Mouse (Mus musculus): ENCODE measurements around the gene Nkain4. TPM values are rescaled to one million over a fixed set of nuclear protein-coding genes. Genes with fewer than 3 reads are reported as not detected.

The Nkain4 gene
- polyA plus RNA-seq, 1 experiment from 2014 or later, result 53.7 TPM

GRCm38 (mm10) chr2:180987001-180987400 lies 32.5 kb upstream of the Nkain4 start:
- Histone ChIP-seq H3K27me3 (ENCODE audit: control insufficient read depth, insufficient read depth, low read length) (no peaks in the 10 kb centered on the region), H3K27ac (ENCODE audit: low read length) (peak overlapping the region; percentile 75), H3K4me2 (ENCODE audit: low read depth, low read length) (no peak overlapping the region), H3K4me1 (ENCODE audit: control insufficient read depth, insufficient read depth, low read length) (peaks cover 5% of the 10 kb centered on the region; the same call in 1 of the 2 replicates), H3K36me3 (ENCODE audit: control insufficient read depth, insufficient read depth, low read length) (0 out of 2 replicates have a peak, but pooled peaks cover 3% of the 10 kb centered on the region), H3K4me3 (replicated peaks; ENCODE audit: low read length) (no peak overlapping the region), H3K9ac (ENCODE audit: low read length) (no peak overlapping the region), H3K9me3 (replicated peaks; ENCODE audit: control insufficient read depth, low read length) (no peaks in the 10 kb centered on the region)
- 67% methylated on average over 1 of the region's 1 CpGs for WGBS
- no peak for ATAC-seq (ENCODE audit: insufficient read depth, low FRiP score)

GRCm38 (mm10) chr2:180986449-180986848 lies 31.9 kb upstream of the Nkain4 start, which contains the start of gene Col20a1:
Col20a1 (plus strand) TSS chr2:180986535.
- no peak for ATAC-seq (ENCODE audit: insufficient read depth, low FRiP score)
- H3K27me3 ChIP-seq (ENCODE audit: control insufficient read depth, insufficient read depth, low read length), result no peaks in the 10 kb centered on the region
- WGBS, result 63% methylated on average over 2 of the region's 2 CpGs
- peak within 1 kb of the TSS; percentile 75 for H3K27ac ChIP-seq (ENCODE audit: low read length)
- H3K4me3 ChIP-seq (replicated peaks; ENCODE audit: low read length), result no peak within 1 kb of the TSS
- H3K9me3 ChIP-seq (replicated peaks; ENCODE audit: control insufficient read depth, low read length), result no peaks in the 10 kb centered on the region
- H3K4me2 ChIP-seq (ENCODE audit: low read depth, low read length), result no peak within 1 kb of the TSS
- 0 out of 2 replicates have a peak, but pooled peaks cover 8% of the 10 kb centered on the region for H3K36me3 ChIP-seq (ENCODE audit: control insufficient read depth, insufficient read depth, low read length)
- H3K9ac ChIP-seq (ENCODE audit: low read length), result no peak within 1 kb of the TSS
- peaks cover 5% of the 10 kb centered on the region; the same call in 1 of the 2 replicates for H3K4me1 ChIP-seq (ENCODE audit: control insufficient read depth, insufficient read depth, low read length)

- Histone ChIP-seq H3K27ac (ENCODE audit: low read length) (no peak overlapping the region), H3K9ac (ENCODE audit: low read length) (no peak overlapping the region), H3K4me2 (ENCODE audit: low read depth, low read length) (no peak overlapping the region), H3K27me3 (ENCODE audit: control insufficient read depth, insufficient read depth, low read length) (no peaks in the 10 kb centered on the region), H3K36me3 (ENCODE audit: control insufficient read depth, insufficient read depth, low read length) (0 out of 2 replicates have a peak, but pooled peaks cover 14% of the 10 kb centered on the region), H3K4me3 (replicated peaks; ENCODE audit: low read length) (no peak overlapping the region), H3K9me3 (replicated peaks; ENCODE audit: control insufficient read depth, low read length) (no peaks in the 10 kb centered on the region), H3K4me1 (ENCODE audit: control insufficient read depth, insufficient read depth, low read length) (peaks cover 5% of the 10 kb centered on the region; the same call in 1 of the 2 replicates)
- ATAC-seq (ENCODE audit: insufficient read depth, low FRiP score), result no peak
- 75% methylated on average over 2 of the region's 2 CpGs for WGBS
Measured at GRCm38 (mm10) chr2:180985635-180986034, 31.1 kb upstream of the Nkain4 start.

- Histone ChIP-seq H3K4me1 (ENCODE audit: control insufficient read depth, insufficient read depth, low read length) (no peaks in the 10 kb centered on the region), H3K9me3 (replicated peaks; ENCODE audit: control insufficient read depth, low read length) (no peaks in the 10 kb centered on the region), H3K4me2 (ENCODE audit: low read depth, low read length) (no peak overlapping the region), H3K27me3 (ENCODE audit: control insufficient read depth, insufficient read depth, low read length) (no peaks in the 10 kb centered on the region), H3K36me3 (ENCODE audit: control insufficient read depth, insufficient read depth, low read length) (peaks cover 29% of the 10 kb centered on the region), H3K27ac (ENCODE audit: low read length) (no peak overlapping the region), H3K4me3 (replicated peaks; ENCODE audit: low read length) (no peak overlapping the region), H3K9ac (ENCODE audit: low read length) (no peak overlapping the region)
- no peak for ATAC-seq (ENCODE audit: insufficient read depth, low FRiP score)
- WGBS, result 72% methylated on average over 6 of the region's 6 CpGs
Measured at GRCm38 (mm10) chr2:180981133-180981532, 26.6 kb upstream of the Nkain4 start.

GRCm38 (mm10) chr2:180967010-180967763 lies 12.7 kb upstream of the Nkain4 start, which contains the start of gene Arfgap1:
Arfgap1 (plus strand) TSS chr2:180967225.
- H3K27ac ChIP-seq (ENCODE audit: low read length), result peak within 1 kb of the TSS; percentile 90
- peak; percentile 89 for ATAC-seq (ENCODE audit: insufficient read depth, low FRiP score)
- WGBS, result under 1% methylated on average over 57 of the region's 57 CpGs
- no peaks in the 10 kb centered on the region for H3K9me3 ChIP-seq (replicated peaks; ENCODE audit: control insufficient read depth, low read length)
- H3K9ac ChIP-seq (ENCODE audit: low read length), result peak within 1 kb of the TSS; percentile 95
- H3K4me1 ChIP-seq (ENCODE audit: control insufficient read depth, insufficient read depth, low read length), result peaks cover 33% of the 10 kb centered on the region
- H3K4me3 ChIP-seq (replicated peaks; ENCODE audit: low read length), result peak within 1 kb of the TSS; percentile 81
- H3K36me3 ChIP-seq (ENCODE audit: control insufficient read depth, insufficient read depth, low read length), result peaks cover 9% of the 10 kb centered on the region; the same call in 1 of the 2 replicates
- no peaks in the 10 kb centered on the region for H3K27me3 ChIP-seq (ENCODE audit: control insufficient read depth, insufficient read depth, low read length)
- H3K4me2 ChIP-seq (ENCODE audit: low read depth, low read length), result peak within 1 kb of the TSS; percentile 74

GRCm38 (mm10) chr2:180966092-180966882 lies 11.8 kb upstream of the Nkain4 start:
- Histone ChIP-seq H3K27me3 (ENCODE audit: control insufficient read depth, insufficient read depth, low read length) (no peaks in the 10 kb centered on the region), H3K4me1 (ENCODE audit: control insufficient read depth, insufficient read depth, low read length) (peaks cover 35% of the 10 kb centered on the region), H3K27ac (ENCODE audit: low read length) (peak overlapping the region; percentile 90), H3K9me3 (replicated peaks; ENCODE audit: control insufficient read depth, low read length) (no peaks in the 10 kb centered on the region), H3K9ac (ENCODE audit: low read length) (peak overlapping the region; percentile 95), H3K4me3 (replicated peaks; ENCODE audit: low read length) (peak overlapping the region; percentile 81), H3K36me3 (ENCODE audit: control insufficient read depth, insufficient read depth, low read length) (peaks cover 4% of the 10 kb centered on the region; the same call in 1 of the 2 replicates), H3K4me2 (ENCODE audit: low read depth, low read length) (peak overlapping the region; percentile 74)
- ATAC-seq (ENCODE audit: insufficient read depth, low FRiP score), result no peak
- WGBS, result 9% methylated on average over 14 of the region's 14 CpGs

GRCm38 (mm10) chr2:180963956-180964355 lies 9.5 kb upstream of the Nkain4 start:
- Histone ChIP-seq H3K9ac (ENCODE audit: low read length) (peak overlapping the region; percentile 19; the same call in 1 of the 2 replicates), H3K9me3 (replicated peaks; ENCODE audit: control insufficient read depth, low read length) (no peaks in the 10 kb centered on the region), H3K4me3 (replicated peaks; ENCODE audit: low read length) (no peak overlapping the region), H3K4me1 (ENCODE audit: control insufficient read depth, insufficient read depth, low read length) (peaks cover 35% of the 10 kb centered on the region), H3K27me3 (ENCODE audit: control insufficient read depth, insufficient read depth, low read length) (no peaks in the 10 kb centered on the region), H3K27ac (ENCODE audit: low read length) (peak overlapping the region; percentile 78), H3K36me3 (ENCODE audit: control insufficient read depth, insufficient read depth, low read length) (no peaks in the 10 kb centered on the region), H3K4me2 (ENCODE audit: low read depth, low read length) (no peak overlapping the region)
- no peak for ATAC-seq (ENCODE audit: insufficient read depth, low FRiP score)
- 5% methylated on average over 5 of the region's 5 CpGs for WGBS

GRCm38 (mm10) chr2:180962616-180963308 lies 8.3 kb upstream of the Nkain4 start:
- Histone ChIP-seq H3K4me1 (ENCODE audit: control insufficient read depth, insufficient read depth, low read length) (peaks cover 26% of the 10 kb centered on the region), H3K4me2 (ENCODE audit: low read depth, low read length) (no peak overlapping the region), H3K27ac (ENCODE audit: low read length) (peak overlapping the region; percentile 78), H3K36me3 (ENCODE audit: control insufficient read depth, insufficient read depth, low read length) (no peaks in the 10 kb centered on the region), H3K9ac (ENCODE audit: low read length) (no peak overlapping the region; the same call in 1 of the 2 replicates), H3K4me3 (replicated peaks; ENCODE audit: low read length) (no peak overlapping the region), H3K27me3 (ENCODE audit: control insufficient read depth, insufficient read depth, low read length) (no peaks in the 10 kb centered on the region), H3K9me3 (replicated peaks; ENCODE audit: control insufficient read depth, low read length) (no peaks in the 10 kb centered on the region)
- WGBS, result 65% methylated on average over 2 of the region's 2 CpGs
- peak; percentile 75; the same call in 1 of the 2 replicates for ATAC-seq (ENCODE audit: insufficient read depth, low FRiP score)
